Mouse (Mus musculus) gastrocnemius, postnatal 36 days (tissue): Measurements from ENCODE around the gene Selenos. TPM values are rescaled to one million over a fixed set of nuclear protein-coding genes. Genes with fewer than 3 reads are reported as not detected.

ENCODE experiments used
- total RNA-seq, 2 experiments: library from RNA; stranded (reverse); gene quantifications; 2 replicates each; pipeline ENCODE4 v1.2.3; 2021

The Selenos gene
- total RNA-seq, 2 experiments from 2014 or later, result 20.3 to 28.4 TPM

Other genes starting within 250 kb of the Selenos start
- gene Pcsk6, start 217.9 kb upstream of the Selenos start, total RNA-seq, result 10 to 100 TPM; 19.0 to 19.6 TPM
- gene Gm45213, start 36.0 kb upstream of the Selenos start, total RNA-seq, result not detected
- gene Snrpa1, start 20.6 kb upstream of the Selenos start, total RNA-seq, result 10 to 100 TPM; 16.8 to 19.0 TPM
- gene Chsy1, start 29.9 kb downstream of the Selenos start, total RNA-seq, result 1 to 10 TPM; 2.9 to 3.4 TPM